9 mouse cellular contexts compared by ENCODE assay signal in genomic region chr4:55721834-55722233, GRCm38 (mm10).
DNase-seq lines count a peak whose midpoint lies in the region; ATAC-seq lines count a peak whose summit lies in the region.
"Had no signal": no experiment of that assay in that cellular context is flagged by ENCODE, and none has a peak within 500 bp of the region (broad histone marks: within the 10 kb centered on the region; RNA-seq: fewer than 3 reads in every experiment).

No protein-coding gene starts in this region.

- no peak overlapping the region for H3K4me2 ChIP-seq in kidney, embryonic 16.5 days (replicated peaks; ENCODE audit: low read depth, low read length)
- no peak overlapping the region for H3K4me2 ChIP-seq in stomach, embryonic 16.5 days (ENCODE audit: low read depth, low read length)
- H3K4me2 ChIP-seq: liver, embryonic 15.5 days had no signal

- peak; percentile 63 for ATAC-seq in kidney, embryonic 16.5 days (ENCODE audit: low FRiP score, low TSS enrichment)
- 0 out of 2 replicates have a peak, but pooled peaks have one; percentile 44 for ATAC-seq in stomach, embryonic 16.5 days (ENCODE audit: insufficient read depth, low FRiP score)
- ATAC-seq in granulocyte monocyte progenitor cell, adult 5-6 weeks (replicated peaks; ENCODE audit: poor library complexity, severe bottlenecking) = no peak
- ATAC-seq in frontal cortex, adult (ENCODE audit: low TSS enrichment) = no peak

- peaks cover 2% of the 10 kb centered on the region; the same call in 1 of the 2 replicates for H3K4me1 ChIP-seq in kidney, embryonic 16.5 days (ENCODE audit: insufficient read depth, low read length)
- H3K4me1 ChIP-seq in stomach, embryonic 16.5 days (ENCODE audit: control insufficient read depth, insufficient read depth, low read length) = peaks cover 11% of the 10 kb centered on the region
- H3K4me1 ChIP-seq: liver, embryonic 15.5 days had no signal

- WGBS in kidney, embryonic 16.5 days = 42% methylated on average over 2 of the region's 2 CpGs
- 26% methylated on average over 2 of the region's 2 CpGs for WGBS in stomach, embryonic 16.5 days

- H3K27ac ChIP-seq in kidney, embryonic 16.5 days (ENCODE audit: low read length) = no peak overlapping the region
- H3K27ac ChIP-seq in stomach, embryonic 16.5 days (ENCODE audit: low read length) = no peak overlapping the region
- H3K27ac ChIP-seq: liver, embryonic 15.5 days had no signal

- H3K9ac ChIP-seq in kidney, embryonic 16.5 days (replicated peaks; ENCODE audit: low read length) = no peak overlapping the region
- H3K9ac ChIP-seq in stomach, embryonic 16.5 days (ENCODE audit: low read length) = no peak overlapping the region
- H3K9ac ChIP-seq: liver, embryonic 15.5 days had no signal

- no peaks in the 10 kb centered on the region for H3K27me3 ChIP-seq in kidney, embryonic 16.5 days (ENCODE audit: insufficient read depth, low read length)
- H3K27me3 ChIP-seq in stomach, embryonic 16.5 days (ENCODE audit: control insufficient read depth, insufficient read depth, low read length) = no peaks in the 10 kb centered on the region
- H3K27me3 ChIP-seq: liver, embryonic 15.5 days had no signal

- no peak overlapping the region for H3K4me3 ChIP-seq in kidney, embryonic 16.5 days (ENCODE audit: low read length)
- H3K4me3 ChIP-seq in stomach, embryonic 16.5 days (replicated peaks; ENCODE audit: low read length) = no peak overlapping the region
- H3K4me3 ChIP-seq: liver, embryonic 15.5 days had no signal

- DNase-seq in heart, adult 11 months = peak; percentile 94
- no peak for DNase-seq in heart, postnatal 4 days
- DNase-seq in urinary bladder, postnatal 14 days (ENCODE audit: low spot score) = peak; percentile 50
- no peak for DNase-seq in urinary bladder, postnatal 4 days (ENCODE audit: low spot score in 2 of 2)

- no peaks in the 10 kb centered on the region for H3K9me3 ChIP-seq in kidney, embryonic 16.5 days (ENCODE audit: low read length)
- H3K9me3 ChIP-seq in stomach, embryonic 16.5 days (replicated peaks; ENCODE audit: control insufficient read depth, low read length) = no peaks in the 10 kb centered on the region
- H3K9me3 ChIP-seq: liver, embryonic 15.5 days had no signal

- no peaks in the 10 kb centered on the region for H3K36me3 ChIP-seq in kidney, embryonic 16.5 days (ENCODE audit: insufficient read depth, low read length)
- H3K36me3 ChIP-seq in stomach, embryonic 16.5 days (ENCODE audit: control insufficient read depth, insufficient read depth, low read length) = no peaks in the 10 kb centered on the region
- H3K36me3 ChIP-seq: liver, embryonic 15.5 days had no signal

Comparison
In these comparisons a context has a peak if more than half of its experiments do, and no peak if none do; other contexts are left out.
1. DNase-seq: peak in heart, adult 11 months (single experiment) and urinary bladder, postnatal 14 days (single experiment); none in heart, postnatal 4 days (single experiment) and urinary bladder, postnatal 4 days (0 of 2).
2. ATAC-seq: peak in kidney, embryonic 16.5 days (single experiment) and stomach, embryonic 16.5 days (single experiment); none in granulocyte monocyte progenitor cell, adult 5-6 weeks (single experiment) and frontal cortex, adult (single experiment).